Mouse (Mus musculus) intestine, embryonic 15.5 days (tissue): ENCODE data around the gene Xylb. TPM values are rescaled to one million over a fixed set of nuclear protein-coding genes. Genes with fewer than 3 reads are reported as not detected.
A peak's percentile ranks its signal among the peaks of the same experiment; 100 is the strongest.

Experiments used
- ATAC-seq: fragments of 200-750 bp; cut with Nextera tagmentation; 2 replicates; pipeline ENCODE4 v1.8.0; 2017; ENCODE audit warnings: moderate TSS enrichment, moderate library complexity
- H3K27ac ChIP-seq: fragments of 300-500 bp; sonication (generic); 2 replicates; pipeline ENCODE4 v1.5.1; 2015; ENCODE audit warnings: mild to moderate bottlenecking, inconsistent platforms
- H3K27me3 ChIP-seq: fragments of 300-500 bp; sonication (generic); replicated peaks from 2 replicates; pipeline ENCODE4 v1.6.1; 2015; ENCODE audit warnings: inconsistent platforms
- H3K36me3 ChIP-seq: fragments of 300-500 bp; sonication (generic); 2 replicates; pipeline ENCODE4 v1.6.1; 2015; ENCODE audit warnings: inconsistent platforms
- H3K4me1 ChIP-seq: fragments of 300-500 bp; sonication (generic); replicated peaks from 2 replicates; pipeline ENCODE4 v1.6.1; 2015; ENCODE audit warnings: inconsistent platforms
- H3K4me2 ChIP-seq: fragments of 300-500 bp; sonication (generic); replicated peaks from 2 replicates; pipeline ENCODE4 v1.6.1; 2015; ENCODE audit warnings: mild to moderate bottlenecking, inconsistent platforms
- H3K4me3 ChIP-seq: fragments of 300-500 bp; sonication (generic); replicated peaks from 2 replicates; pipeline ENCODE4 v1.5.1; 2015; ENCODE audit warnings: inconsistent platforms
- H3K9ac ChIP-seq: fragments of 300-500 bp; sonication (generic); 2 replicates; pipeline ENCODE4 v1.6.1; 2015; ENCODE audit warnings: inconsistent platforms
- H3K9me3 ChIP-seq: fragments of 300-500 bp; sonication (generic); 2 replicates; pipeline ENCODE4 v1.6.1; 2016; ENCODE audit warnings: inconsistent platforms
- WGBS: fragments of 180-500 bp; shearing (Covaris S2); methylation state at CpG from one replicate; pipeline ENCODE4 v1.1.7; 2015; 5-methylcytosine and 5-hydroxymethylcytosine counted together
- polyA plus RNA-seq: library from polyadenylated mRNA; unstranded; fragments of >200 nt; fragmentation: Nextera tagmentation; extraction: Ambion mirVana; gene quantifications from 2 replicates; pipeline ENCODE4 v1.2.1, GENCODE M21; 2015

Xylb gene
- 13.2 and 14.5 TPM in 2 replicates for polyA plus RNA-seq

DNA sequence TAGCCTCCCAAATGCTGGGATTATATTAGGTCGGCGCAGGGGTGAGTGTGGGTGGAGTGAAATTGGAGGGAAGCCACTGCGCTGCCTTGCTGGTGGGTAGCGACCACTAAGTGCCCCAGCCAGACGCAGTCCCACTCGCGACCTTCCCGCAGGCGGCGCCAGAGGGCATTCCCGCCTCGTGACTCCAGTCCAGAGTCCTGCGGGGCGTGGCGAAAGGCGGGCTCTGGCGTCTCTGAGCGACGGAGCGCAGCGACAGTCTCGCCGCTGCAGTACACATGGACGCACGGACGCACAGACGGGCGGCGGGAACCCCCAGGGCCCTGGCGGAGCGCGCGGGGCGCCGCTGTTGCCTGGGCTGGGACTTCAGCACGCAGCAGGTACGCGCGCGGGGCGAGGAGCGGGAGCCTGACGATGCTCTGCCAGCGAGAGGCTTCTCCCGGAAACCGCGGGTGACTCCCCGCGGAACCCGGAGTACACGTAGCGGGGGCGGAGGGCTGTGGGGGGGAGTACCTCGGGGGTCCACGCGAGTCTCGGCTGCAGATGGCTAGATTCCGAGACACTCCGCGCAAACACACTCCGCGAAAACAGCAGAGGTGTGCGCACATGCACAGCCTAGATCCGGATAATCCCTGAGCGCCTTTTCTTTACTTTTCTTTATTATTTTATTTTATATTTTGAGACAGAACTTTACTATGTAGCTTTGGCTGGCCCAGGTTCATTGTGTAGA lies at the start of gene Xylb:
TSS of gene Xylb (plus strand) at position 51 of the 727 bp plus-strand sequence.
- no peaks in the 10 kb centered on the region for H3K36me3 ChIP-seq
- peak within 1 kb of the TSS; percentile 78 for H3K4me3 ChIP-seq
- peak; percentile 94 for ATAC-seq
- H3K4me2 ChIP-seq: peak within 1 kb of the TSS; percentile 91
- no peaks in the 10 kb centered on the region for H3K27me3 ChIP-seq
- no peaks in the 10 kb centered on the region for H3K9me3 ChIP-seq
- WGBS: 2% methylated on average over 65 of the region's 65 CpGs
- H3K9ac ChIP-seq: peak within 1 kb of the TSS; percentile 82
- no peak within 1 kb of the TSS for H3K27ac ChIP-seq
- H3K4me1 ChIP-seq: 0 out of 2 replicates have a peak, but pooled peaks cover 6% of the 10 kb centered on the region

DNA sequence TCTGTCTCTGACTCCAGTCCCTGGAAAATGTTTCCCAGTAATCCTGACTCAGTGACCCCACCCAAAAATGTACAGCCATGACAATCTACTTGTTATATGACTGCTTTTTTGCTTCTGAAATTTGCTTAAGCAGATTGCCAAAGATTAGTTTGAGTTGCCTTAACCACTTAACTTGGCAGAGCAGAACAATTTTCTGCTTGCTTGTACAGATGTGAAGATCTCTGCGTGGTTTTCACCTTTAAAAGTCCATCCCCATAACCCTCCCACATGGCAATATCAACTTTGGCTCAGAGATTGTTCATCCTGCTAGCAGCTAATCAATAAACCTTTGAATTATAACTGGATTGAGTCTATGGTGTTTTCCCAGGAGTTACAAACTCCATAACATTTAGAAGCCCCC lies 48.1 kb upstream of the Xylb start:
- no peak for ATAC-seq
- H3K36me3 ChIP-seq: no peaks in the 10 kb centered on the region
- H3K4me2 ChIP-seq: no peak overlapping the region
- 89% methylated on average over 1 of the region's 1 CpGs for WGBS
- H3K27ac ChIP-seq: no peak overlapping the region
- H3K9me3 ChIP-seq: no peaks in the 10 kb centered on the region
- no peak overlapping the region for H3K4me3 ChIP-seq
- no peaks in the 10 kb centered on the region for H3K27me3 ChIP-seq
- no peaks in the 10 kb centered on the region for H3K4me1 ChIP-seq
- no peak overlapping the region for H3K9ac ChIP-seq

DNA sequence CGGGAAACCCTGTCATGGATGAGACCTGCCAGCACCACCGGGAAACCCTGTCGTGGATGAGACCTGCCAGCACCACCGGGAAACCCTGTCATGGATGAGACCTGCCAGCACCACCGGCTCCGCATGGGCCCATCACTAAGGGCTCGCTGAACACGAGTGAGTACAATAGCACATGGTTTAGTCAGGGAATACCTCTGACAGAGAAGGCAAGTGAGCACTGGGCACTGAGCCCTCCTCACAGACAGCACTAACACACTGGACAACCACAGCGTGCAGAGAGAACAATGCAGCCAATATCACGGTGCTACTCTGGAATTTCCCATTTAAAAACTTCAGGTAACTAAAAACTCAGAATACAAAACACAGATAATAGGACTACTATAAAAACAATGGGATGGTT lies 44.1 kb upstream of the Xylb start:
- no peaks in the 10 kb centered on the region for H3K36me3 ChIP-seq

DNA sequence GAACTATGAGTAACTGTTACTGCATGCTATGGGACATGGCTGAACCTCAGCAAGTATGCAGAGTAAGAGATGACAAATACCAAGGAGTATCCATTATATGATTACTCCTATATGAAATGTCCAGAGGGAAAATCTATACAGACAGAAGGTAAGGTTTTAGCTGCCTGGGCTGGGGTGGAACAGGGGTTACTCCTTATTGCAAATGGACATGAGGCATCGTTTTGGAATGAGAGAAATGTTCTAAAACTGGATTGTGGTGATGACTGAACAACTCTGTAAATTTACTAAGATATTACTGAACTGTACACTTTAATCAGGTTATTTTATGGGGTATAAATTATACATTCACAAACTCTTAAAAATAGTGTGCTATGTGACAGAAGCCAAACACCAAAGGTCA lies 38.3 kb upstream of the Xylb start:
- no peaks in the 10 kb centered on the region for H3K9me3 ChIP-seq
- no peak overlapping the region for H3K4me2 ChIP-seq
- ATAC-seq: no peak
- WGBS: 96% methylated on average over 1 of the region's 1 CpGs
- H3K4me1 ChIP-seq: peaks cover 7% of the 10 kb centered on the region; the same call in 1 of the 2 replicates
- no peak overlapping the region for H3K27ac ChIP-seq
- H3K4me3 ChIP-seq: no peak overlapping the region
- no peaks in the 10 kb centered on the region for H3K27me3 ChIP-seq
- H3K36me3 ChIP-seq: no peaks in the 10 kb centered on the region
- no peak overlapping the region for H3K9ac ChIP-seq

More for the DNA sequence above, 44.1 kb upstream of the Xylb start:
- H3K27me3 ChIP-seq: no peaks in the 10 kb centered on the region
- no peak overlapping the region for H3K4me3 ChIP-seq
- H3K4me2 ChIP-seq: no peak overlapping the region
- ATAC-seq: no peak
- no peaks in the 10 kb centered on the region for H3K9me3 ChIP-seq
- no peaks in the 10 kb centered on the region for H3K4me1 ChIP-seq
- no peak overlapping the region for H3K9ac ChIP-seq
- WGBS: 91% methylated on average over 10 of the region's 10 CpGs
- H3K27ac ChIP-seq: no peak overlapping the region

DNA sequence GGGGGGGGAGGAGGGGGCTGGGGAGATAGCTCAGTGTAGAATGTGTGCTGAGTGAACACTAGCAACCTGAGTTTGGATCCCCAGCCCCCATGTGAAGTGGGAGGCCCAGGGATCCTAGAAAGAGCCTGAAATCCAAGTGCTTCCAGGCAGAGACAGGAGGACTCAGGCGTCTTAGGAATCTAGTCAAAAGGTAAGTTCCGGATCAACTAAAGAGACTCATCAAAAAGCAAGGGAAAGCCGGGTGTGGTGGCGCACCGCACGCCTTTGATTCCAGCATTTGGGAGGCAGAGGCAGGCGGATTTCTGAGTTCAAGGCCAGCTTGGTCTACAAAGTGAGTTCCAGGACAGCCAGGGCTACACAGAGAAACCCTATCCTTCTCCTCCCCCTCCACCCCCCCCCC lies 36.7 kb upstream of the Xylb start:
- no peak overlapping the region for H3K4me3 ChIP-seq
- H3K4me2 ChIP-seq: peak overlapping the region; percentile 94
- no peaks in the 10 kb centered on the region for H3K9me3 ChIP-seq
- H3K9ac ChIP-seq: no peak overlapping the region
- no peaks in the 10 kb centered on the region for H3K27me3 ChIP-seq
- H3K4me1 ChIP-seq: peaks cover 7% of the 10 kb centered on the region; the same call in 1 of the 2 replicates
- no peak for ATAC-seq
- 81% methylated on average over 7 of the region's 7 CpGs for WGBS
- H3K36me3 ChIP-seq: no peaks in the 10 kb centered on the region
- H3K27ac ChIP-seq: no peak overlapping the region

DNA sequence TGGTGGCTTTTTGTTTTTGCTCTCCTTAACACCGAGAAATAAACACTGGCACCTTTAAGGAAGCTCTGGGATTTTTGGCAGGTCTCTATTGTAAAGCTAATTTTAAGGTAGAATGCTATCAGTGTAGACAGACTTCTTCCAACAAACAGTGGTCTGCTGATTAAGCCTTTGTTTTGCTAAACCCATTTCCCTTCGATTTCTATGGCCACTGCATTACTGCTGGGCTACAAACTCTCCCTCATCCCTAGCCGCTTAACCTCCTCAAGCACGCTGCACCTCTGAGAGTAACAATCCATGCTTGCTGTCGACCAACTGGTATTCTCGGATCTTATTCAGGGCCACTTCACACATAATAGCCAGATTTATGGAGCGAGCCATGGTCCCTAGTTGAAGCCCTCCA lies 36.2 kb upstream of the Xylb start:
- Histone ChIP-seq H3K4me3 (peak overlapping the region; percentile 95), H3K9me3 (no peaks in the 10 kb centered on the region), H3K27me3 (no peaks in the 10 kb centered on the region), H3K27ac (no peak overlapping the region), H3K9ac (peak overlapping the region; percentile 81), H3K4me1 (peaks cover 7% of the 10 kb centered on the region; the same call in 1 of the 2 replicates), H3K4me2 (peak overlapping the region; percentile 94), H3K36me3 (no peaks in the 10 kb centered on the region)
- ATAC-seq: no peak
- 8% methylated on average over 7 of the region's 7 CpGs for WGBS

DNA sequence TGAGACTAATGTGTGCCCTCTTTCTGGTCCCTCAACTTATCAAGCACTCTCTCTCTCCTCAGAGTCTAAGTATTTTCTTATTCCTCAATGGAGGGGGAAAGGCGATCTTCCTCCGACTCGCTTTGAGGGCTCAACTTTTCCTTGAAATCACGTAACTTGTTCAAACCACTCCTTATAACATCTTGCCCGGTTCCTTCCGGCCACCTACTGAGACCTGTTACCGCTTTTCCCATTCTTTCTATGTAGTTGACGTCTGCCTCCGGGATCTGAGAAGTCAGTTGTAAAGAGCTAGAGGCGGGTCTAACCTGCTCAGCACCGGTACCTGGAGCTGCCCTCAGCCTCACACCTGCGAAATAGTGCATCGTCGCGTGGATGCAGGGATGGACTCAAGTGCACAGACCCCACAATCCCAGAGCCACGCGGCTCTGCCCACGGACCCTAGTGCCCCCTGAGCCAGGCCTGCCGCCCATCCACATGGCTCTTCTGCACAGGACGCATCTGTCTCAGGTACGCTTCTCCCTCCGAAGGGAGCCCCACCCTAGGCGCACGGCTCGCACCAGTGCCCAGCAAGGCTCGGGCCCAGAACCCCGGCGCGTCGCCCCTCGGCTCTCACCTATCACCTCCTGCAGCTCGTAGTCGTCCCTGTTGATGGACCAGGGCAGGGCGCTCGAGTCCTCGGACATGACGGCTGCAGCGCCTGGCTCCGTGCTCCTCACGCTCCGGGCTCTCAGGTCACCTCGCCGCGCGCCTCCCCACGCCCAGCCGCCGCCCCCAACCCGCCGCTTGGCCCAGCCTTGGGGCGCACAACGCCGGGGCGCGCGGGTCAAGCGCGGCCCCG lies 35.6 kb upstream of the Xylb start:
- peak overlapping the region; percentile 95 for H3K4me3 ChIP-seq
- peak; percentile 29 for ATAC-seq
- H3K4me1 ChIP-seq: peaks cover 7% of the 10 kb centered on the region; the same call in 1 of the 2 replicates
- H3K27me3 ChIP-seq: no peaks in the 10 kb centered on the region
- no peaks in the 10 kb centered on the region for H3K9me3 ChIP-seq
- H3K9ac ChIP-seq: peak overlapping the region; percentile 81
- H3K27ac ChIP-seq: peak overlapping the region; percentile 83
- H3K4me2 ChIP-seq: peak overlapping the region; percentile 94
- under 1% methylated on average over 59 of the region's 59 CpGs for whole genome bisulfite sequencing
- H3K36me3 ChIP-seq: no peaks in the 10 kb centered on the region

DNA sequence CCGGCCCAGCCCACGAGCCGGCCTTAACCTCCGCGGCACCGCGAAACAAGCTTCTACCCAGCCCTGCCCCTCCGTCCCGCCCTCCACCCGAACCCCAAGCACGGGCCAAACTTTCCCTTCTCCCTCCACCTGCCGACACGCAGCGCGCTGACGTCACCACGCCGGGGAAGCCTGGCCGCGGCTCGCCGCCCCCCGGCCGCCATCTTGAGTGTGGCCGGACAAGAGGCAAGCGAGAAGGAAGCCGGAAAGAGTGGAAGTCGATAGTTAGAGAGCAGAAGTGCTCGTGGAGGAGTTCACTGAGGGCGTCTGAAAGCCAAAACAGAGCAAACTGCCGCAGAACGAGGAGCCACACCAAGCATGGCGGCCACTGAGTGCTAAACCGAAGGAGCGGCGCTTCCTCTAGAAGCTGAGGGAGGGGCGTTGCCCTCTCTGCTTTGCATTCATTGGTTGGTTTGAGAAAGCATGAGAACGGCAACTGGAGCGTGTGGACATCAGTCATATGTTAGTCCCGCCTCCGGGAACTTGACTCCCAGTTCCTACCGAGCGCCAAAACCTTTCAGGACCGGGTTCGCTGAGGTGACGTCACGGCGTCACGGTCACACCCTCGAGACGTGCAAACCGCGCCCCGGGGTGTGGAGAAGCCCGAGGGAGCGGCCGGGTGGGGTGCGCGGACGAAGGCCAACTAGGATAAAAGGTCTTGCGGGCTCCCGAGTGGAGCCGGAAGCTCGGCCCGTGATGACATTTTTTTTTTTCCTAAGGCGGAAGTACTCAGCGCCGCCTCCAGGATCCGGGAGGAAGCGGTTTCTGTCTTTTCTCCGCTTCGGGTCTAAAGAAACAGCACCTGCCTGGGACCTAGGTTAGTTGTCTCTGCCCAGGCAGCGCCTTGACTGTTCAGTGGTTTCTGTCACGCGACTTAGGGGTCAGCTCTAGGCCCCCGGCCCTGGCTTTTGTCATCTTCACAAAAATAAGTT lies 34.6 kb upstream of the Xylb start, which contains the start of gene Oxsr1:
TSS of gene Oxsr1 (minus strand) at position 139 of the 971 bp plus-strand sequence.
- peaks cover 7% of the 10 kb centered on the region; the same call in 1 of the 2 replicates for H3K4me1 ChIP-seq
- under 1% methylated on average over 74 of the region's 76 CpGs for WGBS

DNA sequence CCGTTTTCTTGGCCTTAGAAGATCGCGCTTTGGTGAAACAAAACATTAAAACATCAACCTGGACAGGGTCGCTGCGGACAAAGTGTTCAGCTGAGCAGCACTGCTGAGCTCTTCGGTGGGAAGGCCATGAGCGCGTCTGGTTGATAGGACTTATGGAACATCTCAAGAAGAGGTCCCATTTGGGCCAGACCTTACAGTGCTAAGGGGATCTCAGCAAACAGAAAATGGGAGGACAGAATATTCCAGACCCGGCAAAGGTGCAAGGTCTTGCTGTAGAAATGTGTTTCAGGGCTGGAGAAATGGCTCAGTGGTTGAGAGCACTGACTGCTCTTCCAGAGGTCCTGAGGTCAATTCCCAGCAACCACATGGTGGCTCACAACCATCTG lies 33.9 kb upstream of the Xylb start:
- no peaks in the 10 kb centered on the region for H3K36me3 ChIP-seq
- peak overlapping the region; percentile 95 for H3K4me3 ChIP-seq
- H3K9me3 ChIP-seq: no peaks in the 10 kb centered on the region
- peak overlapping the region; percentile 91 for H3K27ac ChIP-seq
- WGBS: 4% methylated on average over 9 of the region's 9 CpGs
- peak; percentile 11 for ATAC-seq
- H3K4me1 ChIP-seq: peaks cover 7% of the 10 kb centered on the region; the same call in 1 of the 2 replicates
- no peaks in the 10 kb centered on the region for H3K27me3 ChIP-seq
- peak overlapping the region; percentile 55 for H3K9ac ChIP-seq
- H3K4me2 ChIP-seq: peak overlapping the region; percentile 94

More for the DNA sequence above, 34.6 kb upstream of the Xylb start, which contains the start of gene Oxsr1:
- Histone ChIP-seq H3K9ac (peak within 1 kb of the TSS; percentile 81), H3K4me3 (peak within 1 kb of the TSS; percentile 95), H3K36me3 (no peaks in the 10 kb centered on the region), H3K27me3 (no peaks in the 10 kb centered on the region), H3K27ac (peak within 1 kb of the TSS; percentile 91), H3K9me3 (no peaks in the 10 kb centered on the region), H3K4me2 (peak within 1 kb of the TSS; percentile 94)
- peak; percentile 99 for ATAC-seq

DNA sequence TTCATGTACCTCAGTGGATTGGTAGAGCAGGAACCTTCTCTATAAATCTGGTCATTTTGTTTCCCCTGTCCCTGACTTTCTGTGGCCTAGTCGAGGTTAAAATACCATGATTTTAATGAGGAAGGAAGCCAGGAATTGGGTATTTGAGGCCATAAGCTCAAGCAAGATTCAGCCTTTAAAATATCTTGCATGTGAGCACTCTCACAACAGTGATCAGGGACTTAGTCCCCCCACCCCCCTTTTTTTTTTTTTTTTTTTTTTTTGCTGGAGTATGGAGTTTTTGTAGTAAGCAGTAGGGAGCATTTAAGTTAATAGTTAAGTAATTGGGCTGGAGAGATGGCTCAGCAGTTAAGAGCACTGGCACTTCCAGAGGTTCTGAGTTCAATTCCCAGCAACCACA lies 33.1 kb upstream of the Xylb start:
- H3K4me3 ChIP-seq: no peak overlapping the region
- ATAC-seq: no peak
- 73% methylated on average over 1 of the region's 1 CpGs for WGBS

DNA sequence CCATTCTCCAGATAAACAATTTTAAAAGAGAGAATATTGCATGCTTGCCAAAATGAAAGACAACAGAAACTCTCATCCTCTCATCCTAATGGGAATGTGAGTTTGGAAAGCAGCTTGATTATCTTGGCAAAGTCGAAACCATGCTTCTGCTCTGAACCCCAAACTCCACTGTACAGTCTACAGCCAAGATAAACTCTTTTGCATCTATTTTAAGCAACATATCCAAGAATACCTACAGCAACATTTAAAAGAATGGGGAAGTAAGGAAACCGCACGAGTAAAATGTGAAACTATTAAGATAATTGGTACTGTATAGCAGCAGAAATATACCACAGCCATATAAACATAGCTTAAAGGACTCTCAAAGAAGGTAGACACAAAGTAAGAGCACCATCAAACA lies 28.7 kb upstream of the Xylb start:
- H3K4me1 ChIP-seq: no peaks in the 10 kb centered on the region
- 78% methylated on average over 3 of the region's 3 CpGs for WGBS
- no peaks in the 10 kb centered on the region for H3K27me3 ChIP-seq
- no peak overlapping the region for H3K4me2 ChIP-seq
- H3K4me3 ChIP-seq: no peak overlapping the region
- no peaks in the 10 kb centered on the region for H3K36me3 ChIP-seq
- H3K27ac ChIP-seq: no peak overlapping the region
- H3K9ac ChIP-seq: no peak overlapping the region
- no peak for ATAC-seq
- H3K9me3 ChIP-seq: no peaks in the 10 kb centered on the region

More for the DNA sequence above, 33.1 kb upstream of the Xylb start:
- no peaks in the 10 kb centered on the region for H3K36me3 ChIP-seq
- H3K9ac ChIP-seq: no peak overlapping the region
- H3K4me2 ChIP-seq: no peak overlapping the region
- H3K27ac ChIP-seq: no peak overlapping the region
- no peaks in the 10 kb centered on the region for H3K9me3 ChIP-seq
- H3K4me1 ChIP-seq: peaks cover 7% of the 10 kb centered on the region; the same call in 1 of the 2 replicates
- H3K27me3 ChIP-seq: no peaks in the 10 kb centered on the region
